Mouse (Mus musculus) ES-Bruce4 (cell line): ENCODE measurements around the gene Atf7.

ENCODE experiments used
- CTCF ChIP-seq: IDR thresholded peaks from one replicate; pipeline ENCODE4 v1.8.1; 2011; ENCODE audit warnings: low read depth, low read length
- EP300 ChIP-seq: IDR thresholded peaks from 2 replicates; pipeline ENCODE4 v1.6.1; 2011; ENCODE audit warnings: low read depth, low read length; ENCODE audit not compliant: insufficient read depth
- POLR2A ChIP-seq: IDR thresholded peaks from one replicate; pipeline ENCODE4 v1.8.1; 2011; ENCODE audit warnings: low read length; ENCODE audit not compliant: insufficient read depth

DNA sequence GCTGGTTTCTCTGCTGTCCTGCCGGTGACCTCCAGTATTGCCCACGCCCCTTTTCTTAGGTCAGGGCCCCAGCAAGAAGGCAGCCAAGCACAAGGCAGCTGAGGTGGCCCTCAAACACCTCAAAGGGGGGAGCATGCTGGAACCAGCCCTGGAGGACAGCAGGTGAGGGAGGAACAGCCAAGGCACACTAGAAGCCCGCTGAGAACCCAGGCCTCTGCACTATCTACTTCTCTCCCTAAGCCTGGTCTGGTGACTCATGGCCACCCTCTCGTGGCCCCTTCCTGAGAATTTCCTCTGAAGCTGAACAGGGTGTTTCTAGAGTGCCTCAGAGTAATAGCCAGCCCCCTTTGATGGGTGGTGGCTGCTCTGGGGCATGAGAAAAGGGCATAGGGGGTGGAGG, 104.8 kb downstream of the Atf7 start:
- TF ChIP-seq POLR2A (no peak), CTCF (no peak), EP300 (no peak)
